Mouse (Mus musculus): Measurements from ENCODE around the gene Phf7. TPM values are rescaled to one million over a fixed set of nuclear protein-coding genes. Genes with fewer than 3 reads are reported as not detected.
A peak's percentile ranks its signal among the peaks of the same experiment; 100 is the strongest.

Phf7 gene
- polyA plus RNA-seq (2015; fragmentation: Nextera tagmentation; extraction: Ambion mirVana), result 7.8 and 9.8 TPM in 2 replicates

DNA sequence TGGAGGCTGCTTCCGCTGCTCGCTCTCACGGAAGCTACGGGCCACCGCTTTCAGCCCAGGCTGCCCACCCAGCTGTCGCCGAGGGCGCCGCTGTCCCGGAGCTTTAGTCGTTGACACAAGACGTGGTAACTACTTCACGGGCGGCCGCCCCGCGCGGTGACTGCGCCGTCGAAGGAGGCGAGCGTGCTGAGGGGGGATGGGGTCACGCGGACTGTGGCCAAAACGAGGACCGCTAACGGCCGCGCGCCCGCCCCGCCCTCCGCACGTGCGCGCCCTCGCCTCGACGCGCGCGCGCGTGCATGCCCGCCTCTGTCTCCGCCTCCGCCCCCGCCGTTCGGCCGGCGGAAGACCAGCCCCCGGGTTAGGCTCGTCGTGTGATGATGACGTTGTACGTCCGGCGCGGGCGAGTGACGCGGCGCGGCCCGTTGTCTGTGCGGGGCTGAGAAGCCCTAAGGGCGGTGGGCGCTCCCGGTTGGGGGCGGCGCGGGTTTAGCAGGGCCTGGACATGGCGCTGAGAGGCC is at the start of gene Phf7, which contains the start of gene Bap1:
Phf7 (minus strand) TSS at position 234 of the 521 bp plus-strand sequence.
Bap1 (plus strand) TSS at position 367 of the 521 bp plus-strand sequence.
- WGBS, result 0% methylated on average over 58 of the region's 75 CpGs

DNA sequence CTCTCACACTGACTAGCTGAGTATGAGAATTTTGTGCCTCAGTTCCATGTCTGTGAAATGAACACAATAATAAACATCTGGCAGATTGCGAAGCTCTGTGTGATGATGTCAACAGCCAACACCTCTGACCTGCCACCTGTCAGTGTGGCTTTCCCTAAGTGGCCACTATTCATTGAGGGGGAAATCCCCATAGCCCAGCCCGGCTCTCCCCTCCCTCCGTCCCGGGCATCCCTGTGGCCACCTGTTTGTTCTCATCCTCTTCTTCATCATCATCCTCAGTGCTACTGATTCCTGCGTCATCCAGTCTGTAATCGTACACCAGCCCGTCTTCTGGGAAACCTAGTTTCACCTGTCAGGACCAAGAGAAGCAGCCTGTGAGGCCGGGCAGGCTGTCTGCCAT is 34.6 kb upstream of the Phf7 start:
- 83% methylated on average over 8 of the region's 8 CpGs for WGBS
- H3K9ac ChIP-seq (ENCODE audit: low read depth, low read length), result no peak overlapping the region
- no peak for ATAC-seq

More for the DNA sequence above, at the start of gene Phf7, which contains the start of gene Bap1:
- H3K36me3 ChIP-seq (ENCODE audit: control insufficient read depth, insufficient read depth, low read length), result peaks cover 23% of the 10 kb centered on the region
- peak within 1 kb of the TSS; percentile 94 for H3K27ac ChIP-seq (ENCODE audit: low read depth, low read length)
- peak within 1 kb of the TSS; percentile 87 for H3K4me3 ChIP-seq (ENCODE audit: low read length)
- peak within 1 kb of the TSS; percentile 77 for H3K4me2 ChIP-seq (ENCODE audit: low read length)
- peak within 1 kb of the TSS; percentile 94 for H3K9ac ChIP-seq (ENCODE audit: low read depth, low read length)
- peak; percentile 93 for ATAC-seq
- H3K27me3 ChIP-seq (replicated peaks; ENCODE audit: control insufficient read depth, insufficient read depth, low read length), result no peaks in the 10 kb centered on the region
- peaks cover 9% of the 10 kb centered on the region for H3K4me1 ChIP-seq (ENCODE audit: control insufficient read depth, insufficient read depth, low read depth, low read length)
- no peaks in the 10 kb centered on the region for H3K9me3 ChIP-seq (ENCODE audit: control insufficient read depth, low read length)

DNA sequence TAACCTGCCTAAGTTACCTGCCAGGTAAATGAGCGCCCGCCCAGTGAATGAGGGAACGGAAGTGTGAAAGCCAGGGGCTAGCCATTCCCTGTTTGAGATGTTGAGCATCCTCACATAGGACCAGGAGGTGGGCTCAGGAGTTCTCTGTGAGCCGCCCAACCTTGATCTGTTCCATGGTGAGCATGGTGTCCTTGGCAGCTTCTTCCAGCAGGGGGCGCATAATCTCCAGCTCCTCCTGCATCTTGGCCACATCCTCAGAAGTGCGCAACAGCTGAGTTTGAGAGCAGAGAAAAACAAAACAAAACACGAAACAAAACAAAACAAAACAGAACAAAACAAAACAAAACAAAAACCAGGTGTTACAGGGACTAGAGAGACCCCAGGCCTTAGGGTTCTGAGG is 21.0 kb upstream of the Phf7 start:
- ATAC-seq, result no peak; the same call in 1 of the 2 replicates
- Histone ChIP-seq H3K36me3 (ENCODE audit: control insufficient read depth, insufficient read depth, low read length) (no peaks in the 10 kb centered on the region), H3K27ac (ENCODE audit: low read depth, low read length) (no peak overlapping the region), H3K27me3 (replicated peaks; ENCODE audit: control insufficient read depth, insufficient read depth, low read length) (no peaks in the 10 kb centered on the region), H3K9ac (ENCODE audit: low read depth, low read length) (no peak overlapping the region), H3K4me1 (ENCODE audit: control insufficient read depth, insufficient read depth, low read depth, low read length) (peaks cover 24% of the 10 kb centered on the region), H3K4me2 (ENCODE audit: low read length) (no peak overlapping the region), H3K9me3 (ENCODE audit: control insufficient read depth, low read length) (no peaks in the 10 kb centered on the region), H3K4me3 (ENCODE audit: low read length) (no peak overlapping the region)
- 28% methylated on average over 7 of the region's 7 CpGs for WGBS

More for the DNA sequence above, 34.6 kb upstream of the Phf7 start:
- H3K9me3 ChIP-seq (ENCODE audit: control insufficient read depth, low read length), result no peaks in the 10 kb centered on the region
- H3K36me3 ChIP-seq (ENCODE audit: control insufficient read depth, insufficient read depth, low read length), result no peaks in the 10 kb centered on the region
- no peaks in the 10 kb centered on the region for H3K4me1 ChIP-seq (ENCODE audit: control insufficient read depth, insufficient read depth, low read depth, low read length)
- no peak overlapping the region for H3K27ac ChIP-seq (ENCODE audit: low read depth, low read length)
- no peak overlapping the region for H3K4me2 ChIP-seq (ENCODE audit: low read length)
- no peak overlapping the region for H3K4me3 ChIP-seq (ENCODE audit: low read length)
- no peaks in the 10 kb centered on the region for H3K27me3 ChIP-seq (replicated peaks; ENCODE audit: control insufficient read depth, insufficient read depth, low read length)

DNA sequence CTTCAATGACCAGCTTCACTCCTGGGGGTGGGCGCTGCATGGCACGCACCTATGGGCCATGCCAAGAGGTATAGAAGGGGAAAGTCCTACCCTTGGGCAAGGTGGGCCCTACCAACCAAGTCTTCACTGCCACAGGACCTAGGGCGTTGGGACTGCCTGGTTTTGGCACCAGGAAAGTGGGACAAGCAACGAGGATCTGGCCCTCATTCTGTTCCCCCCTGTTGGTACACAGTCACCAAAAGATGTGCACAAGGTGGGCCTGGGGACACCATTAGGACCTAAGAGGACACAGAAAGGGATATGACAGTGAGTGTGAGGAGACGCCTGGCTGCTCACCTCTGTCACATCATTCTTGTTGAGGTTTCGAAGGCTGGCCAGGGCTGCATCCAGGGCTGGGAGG is 20.0 kb upstream of the Phf7 start:
- no peak for ATAC-seq
- no peak overlapping the region for H3K9ac ChIP-seq (ENCODE audit: low read depth, low read length)
- H3K4me1 ChIP-seq (ENCODE audit: control insufficient read depth, insufficient read depth, low read depth, low read length), result peaks cover 24% of the 10 kb centered on the region
- H3K27ac ChIP-seq (ENCODE audit: low read depth, low read length), result no peak overlapping the region
- no peaks in the 10 kb centered on the region for H3K9me3 ChIP-seq (ENCODE audit: control insufficient read depth, low read length)
- no peaks in the 10 kb centered on the region for H3K27me3 ChIP-seq (replicated peaks; ENCODE audit: control insufficient read depth, insufficient read depth, low read length)
- no peak overlapping the region for H3K4me3 ChIP-seq (ENCODE audit: low read length)
- no peak overlapping the region for H3K4me2 ChIP-seq (ENCODE audit: low read length)
- H3K36me3 ChIP-seq (ENCODE audit: control insufficient read depth, insufficient read depth, low read length), result no peaks in the 10 kb centered on the region
- WGBS, result 92% methylated on average over 6 of the region's 6 CpGs

DNA sequence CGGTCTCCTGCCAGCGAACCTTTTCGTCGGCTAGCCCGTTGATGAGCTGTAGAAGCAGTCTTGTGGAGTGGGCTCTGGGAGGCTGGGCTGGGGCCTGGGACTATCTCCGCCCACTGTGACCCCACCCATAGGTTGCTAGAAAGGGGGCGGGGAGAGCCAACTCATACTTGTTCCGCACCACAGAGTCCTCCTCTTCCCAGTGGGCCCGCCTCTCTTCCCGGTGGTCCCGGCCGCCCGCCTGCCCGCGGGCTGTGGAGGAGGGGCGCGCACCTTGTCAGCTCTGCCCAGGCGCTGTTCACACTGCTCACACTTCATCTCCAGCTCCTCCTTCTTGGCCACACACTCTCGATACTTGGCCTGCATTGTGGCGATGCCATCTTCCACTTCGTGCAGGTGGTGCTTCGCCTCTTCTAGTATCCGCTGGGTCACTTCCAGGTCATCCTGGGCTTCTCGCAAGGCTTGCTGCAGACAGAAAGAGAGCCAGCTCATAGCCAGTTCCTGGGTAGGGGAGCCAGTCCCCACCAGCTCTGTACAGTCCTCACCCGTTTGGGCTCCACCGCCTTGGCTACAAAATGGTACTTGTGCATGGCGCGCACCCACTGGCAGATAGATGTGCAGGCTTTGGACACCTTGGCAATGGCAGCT is 18.5 kb upstream of the Phf7 start:
- H3K4me3 ChIP-seq (ENCODE audit: low read length), result peak overlapping the region; percentile 32
- WGBS, result 13% methylated on average over 26 of the region's 28 CpGs
- peak overlapping the region; percentile 68 for H3K27ac ChIP-seq (ENCODE audit: low read depth, low read length)
- no peaks in the 10 kb centered on the region for H3K9me3 ChIP-seq (ENCODE audit: control insufficient read depth, low read length)
- peak; percentile 62 for ATAC-seq
- no peaks in the 10 kb centered on the region for H3K36me3 ChIP-seq (ENCODE audit: control insufficient read depth, insufficient read depth, low read length)
- peak overlapping the region; percentile 59 for H3K4me2 ChIP-seq (ENCODE audit: low read length)
- H3K27me3 ChIP-seq (replicated peaks; ENCODE audit: control insufficient read depth, insufficient read depth, low read length), result no peaks in the 10 kb centered on the region
- H3K4me1 ChIP-seq (ENCODE audit: control insufficient read depth, insufficient read depth, low read depth, low read length), result peaks cover 24% of the 10 kb centered on the region
- peak overlapping the region; percentile 53 for H3K9ac ChIP-seq (ENCODE audit: low read depth, low read length)

DNA sequence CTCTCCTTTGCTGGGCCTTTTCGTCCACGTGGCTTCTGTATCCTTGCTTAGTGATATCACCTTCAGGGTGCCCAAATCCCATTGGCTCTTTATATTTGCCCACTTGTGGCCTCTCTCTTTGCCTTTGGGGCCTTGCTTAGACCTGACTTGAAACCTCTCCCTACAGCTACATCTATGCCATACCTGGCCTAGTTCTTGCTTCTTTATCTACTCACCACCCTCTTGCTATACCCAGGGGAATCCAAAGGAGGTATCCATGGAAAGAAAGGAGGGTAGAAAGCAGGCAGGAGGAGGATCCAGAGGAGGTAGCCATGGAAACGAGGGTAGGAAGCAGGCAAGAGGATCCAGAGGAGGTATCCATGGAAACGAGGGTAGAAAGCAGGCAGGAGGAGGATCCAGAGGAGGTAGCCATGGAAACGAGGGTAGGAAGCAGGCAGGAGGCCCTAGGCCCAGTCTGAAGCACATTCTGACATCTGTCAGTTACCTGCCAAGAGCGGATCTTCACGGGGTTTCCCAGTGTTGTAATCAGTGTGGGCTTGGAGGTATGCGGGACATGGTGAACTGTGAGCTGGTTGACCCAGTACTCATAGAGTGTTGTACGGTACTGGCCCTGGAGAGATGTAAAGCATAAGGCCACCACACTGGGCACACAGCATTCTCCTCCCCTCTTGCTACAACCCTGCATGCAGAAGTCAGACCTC is 17.3 kb upstream of the Phf7 start:
- H3K4me1 ChIP-seq (ENCODE audit: control insufficient read depth, insufficient read depth, low read depth, low read length), result peaks cover 24% of the 10 kb centered on the region
- peak overlapping the region; percentile 59 for H3K4me2 ChIP-seq (ENCODE audit: low read length)
- no peak overlapping the region for H3K4me3 ChIP-seq (ENCODE audit: low read length)
- H3K9me3 ChIP-seq (ENCODE audit: control insufficient read depth, low read length), result no peaks in the 10 kb centered on the region
- H3K27me3 ChIP-seq (replicated peaks; ENCODE audit: control insufficient read depth, insufficient read depth, low read length), result no peaks in the 10 kb centered on the region
- ATAC-seq, result peak; percentile 84
- WGBS, result 26% methylated on average over 9 of the region's 9 CpGs
- H3K9ac ChIP-seq (ENCODE audit: low read depth, low read length), result peak overlapping the region; percentile 53; the same call in 1 of the 2 replicates
- no peaks in the 10 kb centered on the region for H3K36me3 ChIP-seq (ENCODE audit: control insufficient read depth, insufficient read depth, low read length)
- H3K27ac ChIP-seq (ENCODE audit: low read depth, low read length), result peak overlapping the region; percentile 68

DNA sequence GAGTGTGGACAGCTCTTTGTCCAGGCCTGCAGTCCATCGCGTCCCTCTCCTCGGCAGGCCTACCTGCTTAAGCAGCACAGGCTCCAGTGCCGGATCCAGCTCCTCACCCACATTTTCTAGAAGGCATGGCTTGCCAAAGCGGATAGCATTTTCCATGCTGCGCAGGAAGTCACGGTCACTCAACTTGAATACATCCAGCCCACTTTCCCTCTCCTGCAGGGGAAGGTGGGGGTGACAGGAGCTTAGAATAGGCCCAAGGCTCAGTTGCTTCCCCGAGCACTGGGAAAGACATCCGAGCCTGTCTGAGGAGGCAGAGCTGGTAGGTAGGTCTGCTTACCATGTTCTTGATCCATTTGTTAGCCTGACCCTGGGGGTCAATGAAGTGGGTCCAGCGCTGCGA is 16.5 kb upstream of the Phf7 start:
- Histone ChIP-seq H3K27me3 (replicated peaks; ENCODE audit: control insufficient read depth, insufficient read depth, low read length) (no peaks in the 10 kb centered on the region), H3K9me3 (ENCODE audit: control insufficient read depth, low read length) (no peaks in the 10 kb centered on the region), H3K9ac (ENCODE audit: low read depth, low read length) (no peak overlapping the region), H3K36me3 (ENCODE audit: control insufficient read depth, insufficient read depth, low read length) (no peaks in the 10 kb centered on the region), H3K4me2 (ENCODE audit: low read length) (no peak overlapping the region), H3K4me1 (ENCODE audit: control insufficient read depth, insufficient read depth, low read depth, low read length) (peaks cover 24% of the 10 kb centered on the region), H3K4me3 (ENCODE audit: low read length) (no peak overlapping the region), H3K27ac (ENCODE audit: low read depth, low read length) (peak overlapping the region; percentile 60; the same call in 1 of the 2 replicates)
- WGBS, result 75% methylated on average over 11 of the region's 11 CpGs
- ATAC-seq, result no peak

DNA sequence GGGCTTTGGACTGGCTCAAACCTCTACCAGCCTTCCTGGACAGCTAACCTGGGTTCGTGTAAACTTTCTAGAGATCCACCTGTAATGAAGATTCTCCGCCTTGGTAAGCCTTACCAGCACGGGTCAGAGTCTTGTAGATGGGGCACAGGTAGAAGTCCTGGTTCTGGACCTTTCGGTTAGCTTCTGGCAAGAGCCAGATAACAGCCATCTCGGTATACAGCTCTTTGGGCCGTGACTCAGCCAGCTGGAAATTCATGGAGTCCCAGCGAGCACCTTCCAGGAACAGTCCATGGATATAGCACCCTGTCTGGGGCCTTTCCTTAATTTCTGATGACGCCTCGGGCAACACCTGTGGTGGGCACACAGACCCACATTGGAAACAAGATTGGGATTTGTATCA is 9.8 kb upstream of the Phf7 start:
- Histone ChIP-seq H3K4me2 (ENCODE audit: low read length) (no peak overlapping the region), H3K9ac (ENCODE audit: low read depth, low read length) (no peak overlapping the region), H3K4me1 (ENCODE audit: control insufficient read depth, insufficient read depth, low read depth, low read length) (no peaks in the 10 kb centered on the region), H3K9me3 (ENCODE audit: control insufficient read depth, low read length) (no peaks in the 10 kb centered on the region), H3K4me3 (ENCODE audit: low read length) (no peak overlapping the region), H3K27ac (ENCODE audit: low read depth, low read length) (no peak overlapping the region), H3K36me3 (ENCODE audit: control insufficient read depth, insufficient read depth, low read length) (peaks cover 54% of the 10 kb centered on the region), H3K27me3 (replicated peaks; ENCODE audit: control insufficient read depth, insufficient read depth, low read length) (no peaks in the 10 kb centered on the region)
- ATAC-seq, result no peak
- WGBS, result 95% methylated on average over 9 of the region's 9 CpGs

DNA sequence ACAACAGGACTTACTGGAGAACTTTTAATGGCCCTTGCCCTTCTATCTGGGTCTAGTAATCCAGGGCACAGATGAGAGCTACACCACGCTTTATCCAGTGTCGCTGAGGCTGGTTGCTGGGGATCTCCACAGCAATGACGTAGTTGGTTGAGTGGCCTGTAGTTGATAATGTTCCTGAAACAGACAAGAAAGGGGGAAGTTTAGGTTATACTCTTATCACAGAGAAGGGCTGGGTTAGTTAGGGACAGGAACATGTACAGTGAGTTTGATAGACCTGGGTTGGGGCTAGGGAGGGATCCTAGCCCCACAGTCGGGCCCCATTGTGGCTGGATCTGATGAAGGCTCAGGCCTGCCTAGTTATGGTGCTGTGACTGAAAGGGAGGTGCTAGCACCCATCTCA is 9.3 kb upstream of the Phf7 start:
- Histone ChIP-seq H3K27me3 (replicated peaks; ENCODE audit: control insufficient read depth, insufficient read depth, low read length) (no peaks in the 10 kb centered on the region), H3K9me3 (ENCODE audit: control insufficient read depth, low read length) (no peaks in the 10 kb centered on the region), H3K36me3 (ENCODE audit: control insufficient read depth, insufficient read depth, low read length) (peaks cover 59% of the 10 kb centered on the region), H3K4me2 (ENCODE audit: low read length) (no peak overlapping the region), H3K4me1 (ENCODE audit: control insufficient read depth, insufficient read depth, low read depth, low read length) (no peaks in the 10 kb centered on the region), H3K4me3 (ENCODE audit: low read length) (no peak overlapping the region), H3K9ac (ENCODE audit: low read depth, low read length) (no peak overlapping the region), H3K27ac (ENCODE audit: low read depth, low read length) (no peak overlapping the region)
- 92% methylated on average over 4 of the region's 4 CpGs for WGBS
- ATAC-seq, result no peak
